Mouse (Mus musculus) telencephalon, adult 2 months (tissue): ENCODE measurements around the gene Daam1.

Experiments
- DNase-seq: peaks from one replicate; pipeline ENCODE4 v3.0.0-alpha.2; 2011; ENCODE audit warnings: low read depth, low spot score

Daam1 gene

DNA sequence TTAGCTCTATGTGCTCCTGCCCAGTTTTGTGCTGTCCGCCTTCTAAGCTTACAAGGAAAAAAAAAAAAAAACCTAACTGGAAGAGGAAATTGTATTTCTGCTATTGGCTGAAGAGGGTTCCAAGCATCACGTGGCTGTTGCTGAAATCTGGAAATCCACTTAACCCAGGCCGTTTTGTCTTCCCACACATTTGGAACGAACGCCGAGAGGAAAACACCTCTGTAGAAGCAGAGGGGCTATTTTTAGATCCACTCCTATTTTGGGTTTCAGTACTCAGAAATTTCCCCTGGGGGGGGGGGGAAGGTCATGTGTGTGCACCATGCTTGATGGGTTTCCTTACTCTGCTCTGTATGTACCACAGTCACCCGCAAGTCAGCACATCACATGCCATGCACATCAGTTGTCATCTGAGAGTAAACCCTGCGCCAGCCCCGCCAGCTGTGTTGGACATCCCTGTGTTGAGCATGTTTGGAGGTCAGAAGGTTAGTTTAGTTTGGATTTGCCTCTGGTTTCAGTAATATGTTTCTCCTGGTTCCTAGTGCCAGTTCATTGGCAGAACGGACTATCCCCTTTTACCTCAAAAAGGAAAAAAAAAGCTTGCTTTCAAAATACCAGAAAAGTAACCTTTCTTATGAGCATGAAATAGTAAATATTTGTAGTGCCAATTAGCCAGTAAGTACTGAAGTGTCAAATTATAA lies 33.1 kb downstream of the Daam1 start:
- DNase-seq = no peak

- no peak for DNase-seq
Observed at GRCm38 (mm10) chr12:71864544-71864897, 33.6 kb downstream of the Daam1 start.

GRCm38 (mm10) chr12:71865937-71866336 lies 35.1 kb downstream of the Daam1 start:
- no peak for DNase-seq

- DNase-seq = peak; percentile 41
Observed at GRCm38 (mm10) chr12:71867345-71868240, 36.7 kb downstream of the Daam1 start.

- no peak for DNase-seq
Observed at GRCm38 (mm10) chr12:71870644-71871043, 39.8 kb downstream of the Daam1 start.

DNA sequence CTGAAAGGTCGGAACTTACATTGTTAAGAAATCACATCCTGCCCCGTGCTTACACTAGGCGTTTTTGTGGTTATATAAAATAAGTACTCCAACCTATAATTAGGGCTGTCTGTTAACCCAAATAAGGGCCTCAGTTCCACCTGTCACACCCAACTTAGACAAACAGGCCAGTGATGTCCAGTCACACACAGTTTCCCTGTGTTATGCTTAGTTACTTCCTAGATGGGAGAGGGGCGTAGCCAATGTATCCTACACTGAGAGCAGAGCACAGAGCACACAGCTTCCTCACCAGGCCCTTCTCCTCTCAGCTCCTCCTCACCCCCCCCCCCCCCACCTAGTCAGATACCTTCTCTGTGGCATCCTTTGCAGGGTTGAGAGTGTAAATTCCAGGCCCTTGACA lies 41.5 kb downstream of the Daam1 start:
- DNase-seq = no peak

GRCm38 (mm10) chr12:71874561-71874960 lies 43.7 kb downstream of the Daam1 start:
- no peak for DNase-seq

DNA sequence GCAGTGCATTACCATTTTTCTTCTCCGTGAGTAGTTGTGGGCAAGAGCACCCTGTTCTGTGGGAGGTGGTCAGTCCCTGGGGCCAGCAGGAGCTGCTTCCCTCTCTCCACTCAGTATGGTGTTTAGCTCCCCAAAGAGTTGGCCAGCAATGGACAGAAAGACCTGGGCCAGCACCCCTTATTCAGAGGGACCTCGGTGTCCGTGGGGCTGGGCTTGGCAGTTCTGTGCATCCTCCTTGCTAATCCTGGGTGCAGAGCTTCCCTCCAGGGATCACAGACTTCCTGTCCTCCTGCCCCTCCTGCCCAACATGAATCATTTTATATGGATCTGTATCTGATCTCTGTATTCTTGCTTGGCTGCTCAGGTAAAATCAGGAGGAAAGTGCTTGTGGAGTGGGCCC lies 44.1 kb downstream of the Daam1 start:
- DNase-seq = no peak

DNA sequence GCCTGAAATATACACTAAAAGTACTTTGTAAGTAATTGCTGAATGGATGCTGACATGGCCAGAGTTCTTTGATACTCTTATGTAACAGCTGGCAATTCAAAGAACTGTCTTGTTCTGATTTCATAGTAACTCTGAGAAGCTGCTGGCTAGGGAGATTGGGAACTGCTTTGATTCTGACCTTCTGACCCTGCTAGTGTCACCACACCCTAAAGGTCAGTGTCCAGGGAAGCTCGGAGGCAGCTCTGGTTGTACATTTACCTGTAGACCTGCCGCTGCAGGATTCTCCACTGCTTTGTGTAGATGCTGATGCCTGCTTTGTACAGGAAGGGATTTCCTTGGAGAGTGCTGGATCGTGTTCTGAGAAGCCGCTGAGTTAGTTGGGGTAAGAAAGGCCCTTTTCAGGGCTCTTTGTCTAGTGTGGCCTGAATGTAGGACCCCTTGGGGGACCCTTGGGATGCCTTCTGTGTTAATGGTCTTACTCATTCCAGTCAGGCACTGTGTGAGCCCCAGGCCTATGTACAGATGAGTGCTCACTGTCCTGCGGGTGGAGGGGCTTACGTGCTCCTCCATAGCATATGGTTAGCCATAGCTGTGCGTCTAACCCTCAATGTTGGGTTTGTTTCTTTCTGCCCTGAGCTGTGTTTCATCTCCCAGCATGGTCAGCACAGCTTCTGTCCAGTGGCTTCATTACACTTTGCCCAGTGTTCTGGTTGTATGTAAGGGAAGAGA lies 45.0 kb downstream of the Daam1 start:
- DNase-seq = no peak

- DNase-seq = peak; percentile 73
Observed at GRCm38 (mm10) chr12:71880987-71881386, 50.1 kb downstream of the Daam1 start.

DNA sequence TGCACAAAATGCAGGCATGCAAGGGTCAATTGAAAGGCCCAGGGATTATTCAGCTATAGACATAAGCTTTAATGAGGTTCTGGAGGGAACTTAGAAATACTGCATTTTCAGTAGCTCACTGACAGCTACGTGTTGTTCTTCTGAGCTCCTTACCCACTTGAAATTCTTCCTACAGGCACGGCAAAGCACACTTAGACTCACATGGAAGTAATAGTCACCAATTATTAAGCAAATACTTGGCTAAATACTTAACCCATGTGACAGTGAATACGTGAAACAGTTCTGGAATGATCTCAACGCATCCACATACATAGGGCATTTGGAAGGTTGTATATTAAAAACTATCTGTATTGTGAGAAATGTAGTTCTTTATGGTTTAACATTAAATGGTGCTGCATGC lies 50.6 kb downstream of the Daam1 start:
- DNase-seq = no peak

DNA sequence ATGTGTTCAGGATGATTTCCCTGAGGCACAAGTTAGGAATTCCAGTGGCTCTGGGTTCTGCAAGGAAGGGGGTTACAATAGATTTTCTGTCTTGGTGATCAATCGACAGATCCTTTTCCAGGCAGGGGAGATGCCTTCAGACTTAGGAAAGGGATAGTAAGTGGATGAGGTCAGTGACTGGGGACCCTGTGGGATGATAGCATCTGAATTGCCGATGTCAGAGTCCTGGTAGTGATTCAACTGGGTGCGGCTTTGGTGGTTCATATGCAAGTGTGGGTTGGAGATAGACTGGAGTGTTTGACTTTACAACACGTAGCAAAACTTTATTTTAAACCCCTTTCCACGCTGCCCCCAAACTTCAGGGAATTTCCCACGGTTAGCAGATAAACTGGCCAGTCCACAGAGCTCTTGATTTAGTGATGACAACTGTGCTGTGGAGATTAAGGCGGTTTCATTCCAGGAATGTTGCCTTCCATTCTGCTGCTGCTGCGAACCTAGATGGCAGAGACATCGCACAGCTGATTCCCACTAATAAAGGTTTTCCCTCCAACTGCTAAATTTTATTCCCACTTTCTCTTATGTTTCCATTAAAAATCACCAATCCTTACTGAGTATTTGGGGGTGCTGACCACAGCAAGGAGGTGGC lies 52.3 kb downstream of the Daam1 start:
- DNase-seq = no peak

DNA sequence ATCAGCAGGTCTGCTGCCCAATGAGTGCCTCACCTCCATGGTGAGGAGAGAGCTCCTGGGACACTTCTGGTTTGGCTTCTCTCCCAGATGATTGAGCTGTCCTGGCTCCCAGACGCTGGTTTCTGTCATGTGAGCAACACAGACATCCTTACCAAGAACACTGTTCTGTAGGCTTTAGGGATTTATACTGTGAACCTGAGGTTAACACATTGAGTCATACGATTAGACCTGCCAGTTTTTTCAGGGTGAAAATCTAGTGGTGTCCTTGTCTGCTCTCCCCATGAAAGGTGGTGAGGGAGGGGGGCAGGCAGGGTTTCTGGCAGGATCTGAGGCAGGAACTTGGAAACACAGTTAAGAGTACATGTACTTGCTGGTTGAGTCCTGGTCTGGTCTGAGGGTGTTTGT lies 54.3 kb downstream of the Daam1 start:
- no peak for DNase-seq

GRCm38 (mm10) chr12:71885717-71886116 lies 54.8 kb downstream of the Daam1 start:
- DNase-seq = no peak

- DNase-seq = no peak
Observed at GRCm38 (mm10) chr12:71886406-71886805, 55.5 kb downstream of the Daam1 start.

- DNase-seq = no peak
Observed at GRCm38 (mm10) chr12:71886941-71887340, 56.1 kb downstream of the Daam1 start.

GRCm38 (mm10) chr12:71888370-71888769 lies 57.5 kb downstream of the Daam1 start:
- DNase-seq = no peak

- no peak for DNase-seq
Observed at GRCm38 (mm10) chr12:71889266-71889665, 58.4 kb downstream of the Daam1 start.

DNA sequence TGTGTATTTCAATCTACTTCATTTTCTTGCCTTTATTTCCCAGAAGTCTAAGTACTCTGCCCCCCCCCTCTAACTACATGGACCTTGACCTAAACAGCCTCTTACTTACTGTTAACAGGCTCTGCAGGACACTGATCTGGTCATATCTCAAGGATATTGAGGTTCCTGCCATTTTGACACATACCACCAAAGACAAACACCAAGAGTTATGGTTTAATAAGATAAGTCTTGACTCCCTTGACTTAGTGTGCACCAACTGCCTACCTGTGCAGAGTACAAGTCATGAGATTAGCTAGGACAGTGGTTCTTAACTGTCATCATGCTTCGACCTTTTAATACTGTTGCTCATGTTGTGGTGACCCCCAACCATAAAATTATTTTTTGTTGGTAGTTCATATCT lies 59.4 kb downstream of the Daam1 start:
- DNase-seq = no peak

- DNase-seq = no peak
Observed at GRCm38 (mm10) chr12:71891729-71892355, 61.0 kb downstream of the Daam1 start.

GRCm38 (mm10) chr12:71892996-71893605 lies 62.2 kb downstream of the Daam1 start:
- DNase-seq = no peak
